Mouse (Mus musculus) heart, postnatal 0 days (tissue): ENCODE measurements around the gene Erp27. TPM values are rescaled to one million over a fixed set of nuclear protein-coding genes. Genes with fewer than 3 reads are reported as not detected.

Experiments used
- ATAC-seq: fragments of 200-750 bp; cut with Nextera tagmentation; 2 replicates; pipeline ENCODE4 v1.8.0; 2017; ENCODE audit warnings: low read depth, moderate number of reproducible peaks, moderate library complexity; ENCODE audit not compliant: insufficient read depth
- DNase-seq: peaks from one replicate; pipeline ENCODE4 v3.0.0-alpha.2; 2016; ENCODE audit warnings: low spot score
- H3K27ac ChIP-seq: fragments of 300-500 bp; sonication (generic); 2 replicates; pipeline ENCODE4 v1.5.1; 2014; ENCODE audit warnings: low read depth, mild to moderate bottlenecking
- H3K27me3 ChIP-seq: fragments of 300-500 bp; sonication (generic); 2 replicates; pipeline ENCODE4 v1.6.1; 2014; ENCODE audit warnings: low read length, mixed read lengths; ENCODE audit not compliant: control insufficient read depth, insufficient read depth
- H3K36me3 ChIP-seq: fragments of 300-500 bp; sonication (generic); replicated peaks from 2 replicates; pipeline ENCODE4 v1.6.1; 2014; ENCODE audit warnings: low read length, mixed read lengths; ENCODE audit not compliant: control insufficient read depth, insufficient read depth
- H3K4me1 ChIP-seq: fragments of 300-500 bp; sonication (generic); 2 replicates; pipeline ENCODE4 v1.6.1; 2014; ENCODE audit warnings: antibody characterized with exemption; ENCODE audit not compliant: control insufficient read depth, insufficient read depth
- H3K4me2 ChIP-seq: fragments of 300-500 bp; sonication (generic); 2 replicates; pipeline ENCODE4 v1.6.1; 2014; ENCODE audit warnings: low read depth, mild to moderate bottlenecking, low read length, moderate library complexity
- H3K4me3 ChIP-seq: fragments of 300-500 bp; sonication (generic); 2 replicates; pipeline ENCODE4 v1.5.1; 2014; ENCODE audit warnings: low read depth, low read length
- H3K9ac ChIP-seq: fragments of 300-500 bp; sonication (generic); replicated peaks from 2 replicates; pipeline ENCODE4 v1.6.1; 2014; ENCODE audit warnings: low read depth, low read length, mixed read lengths
- H3K9me3 ChIP-seq: fragments of 300-500 bp; sonication (generic); replicated peaks from 2 replicates; pipeline ENCODE4 v1.6.1; 2016; ENCODE audit warnings: low read length; ENCODE audit not compliant: control insufficient read depth
- CTCF ChIP-seq: IDR thresholded peaks from 2 replicates; pipeline ENCODE4 v1.5.1; 2016; ENCODE audit warnings: antibody characterized with exemption, control low read depth, low read depth
- EP300 ChIP-seq: IDR thresholded peaks from 2 replicates; pipeline ENCODE4 v1.6.1; 2016; ENCODE audit warnings: antibody characterized with exemption, low read depth
- WGBS: fragments of 180-500 bp; shearing (Covaris S2); extraction: QIAGEN DNeasy Blood & Tissue Kit; methylation state at CpG from one replicate; pipeline ENCODE4 v1.1.7; 2014; 5-methylcytosine and 5-hydroxymethylcytosine counted together
- polyA plus RNA-seq: library from polyadenylated mRNA; unstranded; fragments of >200 nt; fragmentation: Nextera tagmentation; extraction: Ambion mirVana; gene quantifications from 2 replicates; pipeline ENCODE4 v1.2.1, GENCODE M21; 2015
- total RNA-seq: library from RNA; depleted of rRNA; stranded (reverse); fragments of >200 nt; gene quantifications from 2 replicates; pipeline ENCODE4 v1.2.3, GENCODE M21; 2014; ENCODE audit warnings: low replicate concordance

The Erp27 gene
- total and polyA plus RNA-seq, 2 experiments from 2014 or later = 0.83 TPM; not detected in 1

DNA sequence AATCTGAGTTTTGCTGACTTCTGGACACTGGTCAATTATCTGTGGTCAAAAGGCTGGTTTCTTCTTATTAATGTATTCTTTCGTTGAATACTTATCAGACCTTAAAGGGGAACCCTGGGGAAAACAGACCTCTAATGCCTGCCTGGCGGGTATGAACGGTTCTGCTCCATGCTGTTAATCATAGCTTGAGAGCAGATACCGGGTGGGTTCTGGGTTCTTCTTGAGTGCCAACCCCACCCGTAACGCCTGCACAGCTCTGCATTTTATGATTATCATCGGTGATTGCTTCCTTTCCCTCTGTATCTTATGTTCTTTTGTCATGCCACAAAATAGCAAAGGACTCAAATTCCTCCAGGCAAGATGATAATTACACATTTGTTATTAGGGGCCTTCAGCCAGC, 12.1 kb upstream of the Erp27 start:
- H3K4me3 ChIP-seq = no peak overlapping the region
- no peak for TF ChIP-seq EP300
- no peak for TF ChIP-seq CTCF
- WGBS = 68% methylated on average over 7 of the region's 7 CpGs
- H3K9me3 ChIP-seq = no peaks in the 10 kb centered on the region
- no peak overlapping the region for H3K27ac ChIP-seq
- H3K4me1 ChIP-seq = peaks cover 12% of the 10 kb centered on the region
- no peaks in the 10 kb centered on the region for H3K27me3 ChIP-seq
- H3K9ac ChIP-seq = no peak overlapping the region
- no peak overlapping the region for H3K4me2 ChIP-seq
- H3K36me3 ChIP-seq = no peaks in the 10 kb centered on the region
- no peak for ATAC-seq
- no peak for DNase-seq

DNA sequence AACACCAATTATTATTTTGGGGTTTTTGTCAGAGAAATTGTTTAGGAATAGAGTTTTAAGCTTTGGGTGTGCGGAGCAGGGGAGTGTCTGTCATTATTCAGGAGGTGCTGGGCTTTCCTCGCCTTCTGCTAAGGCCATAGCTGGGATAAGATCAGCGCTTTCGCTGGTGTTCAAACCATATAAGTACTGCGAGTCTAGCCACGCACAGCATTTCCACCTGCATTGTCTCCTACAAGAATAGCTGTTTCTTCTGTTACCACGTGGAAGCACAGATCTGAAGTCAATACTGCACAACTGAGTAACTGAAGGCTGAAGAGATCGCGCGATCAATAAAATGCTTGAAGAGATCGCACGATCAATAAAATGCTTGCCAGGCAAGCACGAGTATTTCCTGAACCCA, 9.3 kb upstream of the Erp27 start:
- 0 out of 2 replicates have a peak, but pooled peaks cover 11% of the 10 kb centered on the region for H3K36me3 ChIP-seq
- peak overlapping the region; percentile 66 for H3K27ac ChIP-seq
- H3K4me2 ChIP-seq = peak overlapping the region; percentile 43; the same call in 1 of the 2 replicates
- no peaks in the 10 kb centered on the region for H3K27me3 ChIP-seq
- H3K4me1 ChIP-seq = peaks cover 12% of the 10 kb centered on the region
- TF ChIP-seq EP300 (no peak), CTCF (no peak)
- no peaks in the 10 kb centered on the region for H3K9me3 ChIP-seq
- DNase-seq (no peak), ATAC-seq (no peak)
- H3K9ac ChIP-seq = no peak overlapping the region
- WGBS = 79% methylated on average over 13 of the region's 13 CpGs
- H3K4me3 ChIP-seq = no peak overlapping the region

DNA sequence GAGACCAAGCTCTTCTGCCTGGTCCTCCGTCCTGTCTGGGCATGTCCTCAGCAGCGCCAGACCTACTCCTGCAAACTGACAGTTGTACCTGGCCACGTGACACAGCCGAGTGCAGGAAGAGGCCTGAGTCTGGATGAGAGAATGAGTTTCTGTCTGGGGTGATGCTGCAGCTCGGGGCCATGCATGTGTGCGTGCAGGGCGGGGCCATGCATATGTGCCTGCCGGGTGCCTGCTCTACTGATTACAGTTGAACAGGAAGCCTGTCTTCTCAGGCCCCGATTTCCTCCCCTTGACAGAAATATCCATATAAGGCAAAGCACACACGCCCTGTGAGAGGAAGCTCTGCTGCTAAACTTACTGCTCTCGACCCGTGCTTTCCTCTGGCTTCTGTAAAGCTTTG, 8.7 kb upstream of the Erp27 start:
- TF ChIP-seq CTCF (no peak), EP300 (peak; percentile 62; the same call in 1 of the 2 replicates)
- 2% methylated on average over 12 of the region's 12 CpGs for WGBS
- 0 out of 2 replicates have a peak, but pooled peaks cover 11% of the 10 kb centered on the region for H3K36me3 ChIP-seq
- H3K27ac ChIP-seq = peak overlapping the region; percentile 66
- ATAC-seq (peak; percentile 89), DNase-seq (peak; percentile 84)
- no peaks in the 10 kb centered on the region for H3K27me3 ChIP-seq
- H3K9ac ChIP-seq = 0 out of 2 replicates have a peak overlapping the region, but pooled peaks have one; percentile 32
- peak overlapping the region; percentile 43 for H3K4me2 ChIP-seq
- no peaks in the 10 kb centered on the region for H3K9me3 ChIP-seq
- peaks cover 12% of the 10 kb centered on the region for H3K4me1 ChIP-seq
- peak overlapping the region; percentile 19 for H3K4me3 ChIP-seq

DNA sequence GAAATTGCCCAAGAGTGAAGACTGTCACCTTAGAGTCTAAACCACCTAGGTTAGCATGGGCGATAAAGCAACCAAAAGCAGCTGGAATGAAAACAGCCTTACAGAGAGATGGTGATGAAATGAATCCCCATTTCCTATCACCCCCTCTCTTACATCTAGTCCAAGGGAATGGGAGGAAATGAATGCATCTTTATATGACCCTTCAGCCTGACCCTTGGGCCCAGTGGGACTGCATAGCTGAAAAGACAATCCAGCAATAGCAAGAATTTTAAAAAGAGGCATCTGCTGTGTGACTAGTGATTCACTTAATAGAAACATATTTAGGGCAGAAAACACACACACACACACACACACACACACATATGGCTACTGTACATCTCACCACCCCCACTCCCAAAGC, 5.6 kb upstream of the Erp27 start:
- Histone ChIP-seq H3K4me3 (no peak overlapping the region), H3K27me3 (no peaks in the 10 kb centered on the region), H3K9me3 (no peaks in the 10 kb centered on the region), H3K27ac (no peak overlapping the region), H3K36me3 (peaks cover 26% of the 10 kb centered on the region; the same call in 1 of the 2 replicates), H3K4me2 (no peak overlapping the region), H3K9ac (no peak overlapping the region), H3K4me1 (peaks cover 12% of the 10 kb centered on the region)
- ATAC-seq (no peak), DNase-seq (no peak)
- WGBS = 69% methylated on average over 1 of the region's 1 CpGs
- no peak for TF ChIP-seq CTCF
- no peak for TF ChIP-seq EP300

DNA sequence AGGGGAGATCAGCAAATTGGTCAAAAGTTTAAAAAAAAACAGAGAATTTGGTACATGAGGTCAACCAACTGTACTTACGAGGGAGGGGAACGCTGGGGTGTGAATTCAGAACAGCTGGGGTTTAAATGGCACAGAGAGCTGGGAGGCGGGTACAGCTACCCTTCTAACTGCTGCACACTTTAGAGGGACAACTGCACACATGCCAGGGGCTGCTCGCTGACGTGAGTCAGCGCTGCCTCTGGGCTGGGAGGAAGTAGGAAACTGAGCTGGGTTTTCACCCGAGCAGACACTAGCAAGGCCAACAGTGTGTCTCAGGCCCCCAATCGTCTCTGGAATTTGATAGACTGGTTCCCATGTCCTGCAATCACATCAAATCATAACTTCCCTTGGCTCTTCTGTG, 3.1 kb upstream of the Erp27 start:
- TF ChIP-seq EP300 (no peak), CTCF (no peak)
- 0 out of 2 replicates have a peak overlapping the region, but pooled peaks have one; percentile 7 for H3K27ac ChIP-seq
- ATAC-seq (no peak), DNase-seq (no peak)
- H3K4me3 ChIP-seq = no peak overlapping the region
- H3K9ac ChIP-seq = no peak overlapping the region
- no peaks in the 10 kb centered on the region for H3K27me3 ChIP-seq
- 61% methylated on average over 8 of the region's 8 CpGs for WGBS
- no peaks in the 10 kb centered on the region for H3K4me1 ChIP-seq
- peaks cover 26% of the 10 kb centered on the region; the same call in 1 of the 2 replicates for H3K36me3 ChIP-seq
- no peak overlapping the region for H3K4me2 ChIP-seq
- H3K9me3 ChIP-seq = no peaks in the 10 kb centered on the region

DNA sequence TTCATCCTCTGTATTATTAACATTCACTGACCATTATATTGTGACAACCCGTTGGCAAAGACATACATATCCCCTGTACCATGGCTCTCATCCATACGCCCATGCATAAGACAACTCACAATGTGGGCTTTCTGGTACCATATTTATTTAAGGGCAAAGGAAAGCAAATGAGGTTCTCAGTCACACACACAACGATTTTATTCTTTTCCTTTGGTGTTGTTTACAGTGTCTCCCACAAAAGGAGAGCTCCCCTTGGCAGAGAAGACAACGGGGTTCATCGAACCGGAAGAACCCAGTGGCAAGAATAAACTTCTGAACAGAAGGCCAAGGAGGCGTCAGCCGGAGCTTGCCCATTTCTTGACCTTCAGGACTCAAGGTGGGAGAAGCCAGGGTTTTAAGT, 1.6 kb upstream of the Erp27 start, which contains the start of gene Pde6h:
Gene Pde6h, plus strand, starts transcription at position 301 of the 400 bp plus-strand sequence.
- no peak for DNase-seq
- no peak within 1 kb of the TSS for H3K9ac ChIP-seq
- H3K9me3 ChIP-seq = no peaks in the 10 kb centered on the region
- no peaks in the 10 kb centered on the region for H3K27me3 ChIP-seq
- no peak for ATAC-seq
- no peak within 1 kb of the TSS for H3K4me2 ChIP-seq
- H3K4me3 ChIP-seq = no peak within 1 kb of the TSS
- H3K27ac ChIP-seq = no peak within 1 kb of the TSS
- peaks cover 21% of the 10 kb centered on the region; the same call in 1 of the 2 replicates for H3K36me3 ChIP-seq
- 90% methylated on average over 8 of the region's 8 CpGs for WGBS
- no peak for TF ChIP-seq EP300
- TF ChIP-seq CTCF = no peak
- H3K4me1 ChIP-seq = no peaks in the 10 kb centered on the region
